Mouse (Mus musculus): Measurements from ENCODE around the gene Ankrd44.

- TF ChIP-seq CTCF (conservative IDR thresholded peaks at IDR 0.05; ENCODE audit: insufficient read depth, insufficient read length, low read depth, low read length) (no peak), POLR2A (IDR thresholded peaks at IDR 0.05; ENCODE audit: low read depth, low read length) (no peak)
These were observed 324.5 kb downstream of the Ankrd44 start for GRCm38 (mm10) chr1:54601692-54602091.
